Mouse (Mus musculus): ENCODE measurements at regions not wholly inside any gene's neighbourhood (a gene's known extent, or its start where the extent isn't known, plus 50 kb on each side); places are given as distances from the start of the nearest gene placed in this dataset.

- 84% methylated on average over 5 of the region's 5 CpGs for WGBS
- Histone ChIP-seq H3K27me3 (replicated peaks; ENCODE audit: control insufficient read depth, insufficient read depth, low read length) (no peaks in the 10 kb centered on the region), H3K9ac (ENCODE audit: low read depth, low read length) (no peak overlapping the region), H3K36me3 (ENCODE audit: control insufficient read depth, insufficient read depth, low read length) (no peaks in the 10 kb centered on the region), H3K4me2 (ENCODE audit: low read depth, low read length) (no peak overlapping the region), H3K4me3 (ENCODE audit: low read depth, low read length) (no peak overlapping the region), H3K4me1 (ENCODE audit: control insufficient read depth, insufficient read depth, low read length) (peaks cover 2% of the 10 kb centered on the region; the same call in 1 of the 2 replicates), H3K9me3 (ENCODE audit: control insufficient read depth, low read length) (no peaks in the 10 kb centered on the region), H3K27ac (replicated peaks; ENCODE audit: low read depth, low read length) (no peak overlapping the region)
- DNase-seq (ENCODE audit: low spot score) = no peak
- no peak for ATAC-seq (ENCODE audit: low read depth)
These were observed 79.8 kb upstream of the Tnik start for GRCm38 (mm10) chr3:28183061-28183762.

DNA sequence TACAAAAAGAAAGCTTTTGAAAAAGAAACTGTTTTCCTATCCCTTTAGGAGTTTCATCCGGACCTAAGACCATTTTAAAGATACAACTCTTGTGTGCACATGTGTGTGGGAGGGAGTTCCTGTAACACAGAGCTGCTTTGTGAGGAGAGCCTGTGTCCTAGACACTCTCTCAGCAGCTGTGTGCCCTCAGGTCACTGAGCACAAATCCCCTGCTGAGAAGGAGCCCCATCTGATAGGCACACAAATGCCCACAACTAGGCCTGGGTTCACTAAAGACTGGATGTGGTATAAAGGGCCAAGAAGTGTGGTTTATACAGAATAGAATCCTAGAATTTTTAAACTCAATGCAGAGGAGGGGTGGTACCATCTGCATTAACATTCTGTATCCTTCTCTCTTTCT lies 77.5 kb upstream of the Tnik start:
- no peak for ATAC-seq (ENCODE audit: low read depth)
- Histone ChIP-seq H3K9ac (ENCODE audit: low read depth, low read length) (no peak overlapping the region), H3K27ac (replicated peaks; ENCODE audit: low read depth, low read length) (0 out of 2 replicates have a peak overlapping the region, but pooled peaks have one; percentile 21), H3K4me2 (ENCODE audit: low read depth, low read length) (no peak overlapping the region), H3K4me1 (ENCODE audit: control insufficient read depth, insufficient read depth, low read length) (peaks cover 2% of the 10 kb centered on the region; the same call in 1 of the 2 replicates), H3K4me3 (ENCODE audit: low read depth, low read length) (no peak overlapping the region), H3K9me3 (ENCODE audit: control insufficient read depth, low read length) (no peaks in the 10 kb centered on the region), H3K27me3 (replicated peaks; ENCODE audit: control insufficient read depth, insufficient read depth, low read length) (no peaks in the 10 kb centered on the region), H3K36me3 (ENCODE audit: control insufficient read depth, insufficient read depth, low read length) (no peaks in the 10 kb centered on the region)
- WGBS = 28% methylated on average over 1 of the region's 1 CpGs
- peak; percentile 65 for DNase-seq (ENCODE audit: low spot score)

DNA sequence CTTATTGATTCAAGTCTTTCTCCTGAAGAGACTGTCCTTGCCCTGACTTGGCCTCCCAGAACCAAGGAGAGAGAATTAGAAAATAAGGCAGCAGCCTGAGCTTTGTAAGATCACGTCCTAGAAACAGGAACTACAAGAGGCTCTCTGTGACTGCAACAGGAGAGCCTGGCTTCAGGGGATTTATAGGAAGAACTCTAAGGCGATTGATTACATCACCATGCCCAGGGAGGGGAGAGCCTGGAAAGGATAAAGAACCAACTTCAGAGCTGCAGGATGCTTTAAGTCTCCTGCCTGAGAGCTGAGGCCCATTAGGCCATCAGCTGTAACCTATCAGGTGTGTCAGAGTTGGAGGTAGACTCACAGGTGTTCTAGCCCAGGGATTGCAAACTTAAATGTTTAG lies 77.1 kb upstream of the Tnik start:
- Histone ChIP-seq H3K4me3 (ENCODE audit: low read depth, low read length) (no peak overlapping the region), H3K36me3 (ENCODE audit: control insufficient read depth, insufficient read depth, low read length) (no peaks in the 10 kb centered on the region), H3K4me2 (ENCODE audit: low read depth, low read length) (no peak overlapping the region), H3K27me3 (replicated peaks; ENCODE audit: control insufficient read depth, insufficient read depth, low read length) (no peaks in the 10 kb centered on the region), H3K27ac (replicated peaks; ENCODE audit: low read depth, low read length) (0 out of 2 replicates have a peak overlapping the region, but pooled peaks have one; percentile 21), H3K9me3 (ENCODE audit: control insufficient read depth, low read length) (no peaks in the 10 kb centered on the region), H3K9ac (ENCODE audit: low read depth, low read length) (no peak overlapping the region), H3K4me1 (ENCODE audit: control insufficient read depth, insufficient read depth, low read length) (peaks cover 2% of the 10 kb centered on the region; the same call in 1 of the 2 replicates)
- ATAC-seq (ENCODE audit: low read depth) (0 out of 2 replicates have a peak, but pooled peaks have one; percentile 55), DNase-seq (ENCODE audit: low spot score) (no peak)
- WGBS = 18% methylated on average over 2 of the region's 2 CpGs

DNA sequence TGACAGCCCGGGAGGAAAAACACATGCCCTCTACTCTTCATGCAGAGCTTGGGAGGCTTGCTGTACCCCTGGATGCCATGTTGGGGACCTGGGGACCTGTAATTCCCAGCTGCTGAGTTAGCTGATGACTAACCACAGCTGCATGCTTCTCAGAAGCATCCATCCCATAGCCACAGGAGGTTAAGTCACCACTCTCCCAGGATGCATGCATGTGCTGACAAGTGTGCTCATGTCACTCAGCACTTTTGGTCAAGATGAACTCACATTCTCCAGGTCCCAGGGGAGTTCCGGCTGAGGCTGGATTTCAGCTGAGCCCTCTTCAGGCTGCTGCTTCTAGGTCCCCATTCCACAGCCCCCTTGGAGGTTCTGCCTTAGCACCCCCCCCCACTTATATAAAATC lies 73.6 kb upstream of the Tnik start:
- 72% methylated on average over 2 of the region's 2 CpGs for WGBS
- DNase-seq (ENCODE audit: low spot score) (peak; percentile 65), ATAC-seq (ENCODE audit: low read depth) (0 out of 2 replicates have a peak, but pooled peaks have one; percentile 45)
- H3K4me3 ChIP-seq (ENCODE audit: low read depth, low read length) = no peak overlapping the region
- H3K27me3 ChIP-seq (replicated peaks; ENCODE audit: control insufficient read depth, insufficient read depth, low read length) = no peaks in the 10 kb centered on the region
- H3K9ac ChIP-seq (ENCODE audit: low read depth, low read length) = no peak overlapping the region
- H3K36me3 ChIP-seq (ENCODE audit: control insufficient read depth, insufficient read depth, low read length) = no peaks in the 10 kb centered on the region
- no peaks in the 10 kb centered on the region for H3K9me3 ChIP-seq (ENCODE audit: control insufficient read depth, low read length)
- H3K4me2 ChIP-seq (ENCODE audit: low read depth, low read length) = no peak overlapping the region
- H3K27ac ChIP-seq (replicated peaks; ENCODE audit: low read depth, low read length) = no peak overlapping the region
- H3K4me1 ChIP-seq (ENCODE audit: control insufficient read depth, insufficient read depth, low read length) = peaks cover 2% of the 10 kb centered on the region; the same call in 1 of the 2 replicates

GRCm38 (mm10) chr3:28190243-28190642 lies 72.8 kb upstream of the Tnik start:
- H3K4me2 ChIP-seq (ENCODE audit: low read depth, low read length) = no peak overlapping the region
- H3K27ac ChIP-seq (replicated peaks; ENCODE audit: low read depth, low read length) = no peak overlapping the region
- peaks cover 2% of the 10 kb centered on the region; the same call in 1 of the 2 replicates for H3K4me1 ChIP-seq (ENCODE audit: control insufficient read depth, insufficient read depth, low read length)
- ATAC-seq (ENCODE audit: low read depth) (no peak), DNase-seq (ENCODE audit: low spot score) (no peak)
- H3K9me3 ChIP-seq (ENCODE audit: control insufficient read depth, low read length) = no peaks in the 10 kb centered on the region
- no peaks in the 10 kb centered on the region for H3K27me3 ChIP-seq (replicated peaks; ENCODE audit: control insufficient read depth, insufficient read depth, low read length)
- no peak overlapping the region for H3K9ac ChIP-seq (ENCODE audit: low read depth, low read length)
- no peak overlapping the region for H3K4me3 ChIP-seq (ENCODE audit: low read depth, low read length)
- no peaks in the 10 kb centered on the region for H3K36me3 ChIP-seq (ENCODE audit: control insufficient read depth, insufficient read depth, low read length)
- WGBS = 67% methylated on average over 6 of the region's 6 CpGs

- Histone ChIP-seq H3K4me2 (ENCODE audit: low read depth, low read length) (no peak overlapping the region), H3K27ac (replicated peaks; ENCODE audit: low read depth, low read length) (no peak overlapping the region), H3K9ac (ENCODE audit: low read depth, low read length) (no peak overlapping the region), H3K36me3 (ENCODE audit: control insufficient read depth, insufficient read depth, low read length) (no peaks in the 10 kb centered on the region), H3K4me1 (ENCODE audit: control insufficient read depth, insufficient read depth, low read length) (no peaks in the 10 kb centered on the region), H3K9me3 (ENCODE audit: control insufficient read depth, low read length) (no peaks in the 10 kb centered on the region), H3K4me3 (ENCODE audit: low read depth, low read length) (no peak overlapping the region), H3K27me3 (replicated peaks; ENCODE audit: control insufficient read depth, insufficient read depth, low read length) (no peaks in the 10 kb centered on the region)
- peak; percentile 54 for DNase-seq (ENCODE audit: low spot score)
- peak; percentile 62; the same call in 1 of the 2 replicates for ATAC-seq (ENCODE audit: low read depth)
- 43% methylated on average over 4 of the region's 4 CpGs for WGBS
These were observed 68.5 kb upstream of the Tnik start for GRCm38 (mm10) chr3:28194388-28194970.

GRCm38 (mm10) chr3:28196786-28197185 lies 66.2 kb upstream of the Tnik start:
- WGBS = 81% methylated on average over 1 of the region's 1 CpGs
- H3K27me3 ChIP-seq (replicated peaks; ENCODE audit: control insufficient read depth, insufficient read depth, low read length) = no peaks in the 10 kb centered on the region
- no peak overlapping the region for H3K27ac ChIP-seq (replicated peaks; ENCODE audit: low read depth, low read length)
- no peak overlapping the region for H3K4me2 ChIP-seq (ENCODE audit: low read depth, low read length)
- ATAC-seq (ENCODE audit: low read depth) = no peak
- DNase-seq (ENCODE audit: low spot score) = no peak
- no peaks in the 10 kb centered on the region for H3K4me1 ChIP-seq (ENCODE audit: control insufficient read depth, insufficient read depth, low read length)
- H3K9me3 ChIP-seq (ENCODE audit: control insufficient read depth, low read length) = no peaks in the 10 kb centered on the region
- H3K36me3 ChIP-seq (ENCODE audit: control insufficient read depth, insufficient read depth, low read length) = no peaks in the 10 kb centered on the region
- H3K4me3 ChIP-seq (ENCODE audit: low read depth, low read length) = no peak overlapping the region
- H3K9ac ChIP-seq (ENCODE audit: low read depth, low read length) = no peak overlapping the region

DNA sequence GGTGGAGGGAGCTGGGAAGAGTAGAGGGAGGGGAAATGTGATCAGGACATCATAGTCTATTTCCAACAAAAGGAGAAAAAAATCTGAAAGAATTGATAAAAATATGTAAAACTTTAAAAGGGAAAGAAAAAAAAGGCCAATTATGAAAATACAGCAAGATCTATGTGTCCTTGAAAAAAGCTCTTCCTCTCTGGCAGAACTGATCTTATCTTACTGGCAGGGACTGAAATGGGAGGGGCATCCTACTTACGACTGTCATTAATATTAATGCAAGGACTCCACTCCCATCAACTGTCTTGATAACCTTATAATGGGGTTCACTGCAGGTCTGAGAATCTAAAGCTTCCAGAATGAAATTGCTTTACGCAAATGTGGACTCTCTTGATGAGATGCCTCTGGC lies 53.7 kb upstream of the Tnik start:
- 70% methylated on average over 2 of the region's 2 CpGs for WGBS
- Histone ChIP-seq H3K9ac (ENCODE audit: low read depth, low read length) (no peak overlapping the region), H3K4me2 (ENCODE audit: low read depth, low read length) (no peak overlapping the region), H3K27me3 (replicated peaks; ENCODE audit: control insufficient read depth, insufficient read depth, low read length) (no peaks in the 10 kb centered on the region), H3K36me3 (ENCODE audit: control insufficient read depth, insufficient read depth, low read length) (no peaks in the 10 kb centered on the region), H3K27ac (replicated peaks; ENCODE audit: low read depth, low read length) (no peak overlapping the region), H3K4me3 (ENCODE audit: low read depth, low read length) (no peak overlapping the region), H3K9me3 (ENCODE audit: control insufficient read depth, low read length) (no peaks in the 10 kb centered on the region), H3K4me1 (ENCODE audit: control insufficient read depth, insufficient read depth, low read length) (no peaks in the 10 kb centered on the region)
- ATAC-seq (ENCODE audit: low read depth) (no peak), DNase-seq (ENCODE audit: low spot score) (no peak)

Data from embryonic facial prominence, embryonic 14.5 days (tissue).